Mouse (Mus musculus) fat pad, adult 2 months (tissue): ENCODE data around the gene Ythdc1.
"Not testable (repeated sequence)": the region's sequence is repeated elsewhere in the genome, so short reads cannot be mapped to it uniquely, and the experiment has no call there.

Experiments
- DNase-seq: peaks from one replicate; pipeline ENCODE4 v3.0.0-alpha.2; 2011; ENCODE audit warnings: low read depth, low spot score; ENCODE audit errors: extremely low read depth

Ythdc1 gene

DNA sequence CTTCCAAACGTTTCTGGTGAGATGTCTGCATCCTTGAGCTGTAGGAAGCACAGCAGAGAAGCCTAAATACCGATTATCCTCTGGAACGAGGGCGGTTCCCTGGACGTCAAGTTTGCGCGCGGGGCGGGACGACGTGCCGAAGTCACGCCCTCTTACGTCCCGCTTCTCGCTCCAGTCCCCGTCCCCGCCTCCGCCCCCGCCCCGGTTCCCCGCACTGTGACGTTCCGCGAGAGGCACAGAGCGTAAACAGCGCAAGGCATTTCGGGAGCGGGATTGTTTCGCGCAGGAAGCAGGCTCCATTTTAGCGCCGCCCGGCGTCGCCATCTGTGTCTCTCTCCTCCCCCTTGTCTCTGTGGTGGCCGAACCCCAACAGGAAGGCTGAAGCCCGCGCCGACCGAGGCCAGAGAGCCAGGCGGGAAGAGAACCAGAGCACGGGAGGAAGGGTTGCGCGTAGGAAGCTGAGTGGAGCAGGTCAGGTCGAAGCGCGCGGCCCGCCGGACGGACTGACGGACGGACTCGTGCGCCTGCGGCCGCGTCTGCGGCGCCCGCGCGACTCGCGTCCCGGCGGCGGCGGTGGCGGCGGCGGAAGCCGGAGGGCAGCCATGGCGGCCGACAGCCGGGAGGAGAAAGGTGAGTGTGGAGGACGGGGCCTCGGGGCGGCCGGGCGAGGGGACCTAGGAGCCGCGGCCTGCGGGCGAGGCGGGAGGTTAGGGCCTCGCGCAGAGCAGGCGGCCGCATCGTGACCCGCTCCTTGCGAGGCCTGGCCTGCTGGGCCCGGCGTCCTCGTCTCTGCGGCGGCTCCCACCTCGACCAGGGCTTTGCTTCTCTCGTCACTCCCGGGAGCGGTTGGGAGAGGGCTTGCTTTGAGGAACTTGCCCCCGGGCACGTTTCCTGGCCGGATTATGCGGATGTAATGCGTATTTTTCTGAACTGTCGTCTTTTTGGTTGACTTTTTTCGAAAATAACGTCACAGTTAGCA is at the start of gene Ythdc1:
TSS of gene Ythdc1 (plus strand) at position 260 of the 979 bp plus-strand sequence.
- peak; percentile 54 for DNase-seq

- no peak for DNase-seq
Observed at GRCm38 (mm10) chr5:86769015-86769658, 34.9 kb upstream of the Ythdc1 start.

DNA sequence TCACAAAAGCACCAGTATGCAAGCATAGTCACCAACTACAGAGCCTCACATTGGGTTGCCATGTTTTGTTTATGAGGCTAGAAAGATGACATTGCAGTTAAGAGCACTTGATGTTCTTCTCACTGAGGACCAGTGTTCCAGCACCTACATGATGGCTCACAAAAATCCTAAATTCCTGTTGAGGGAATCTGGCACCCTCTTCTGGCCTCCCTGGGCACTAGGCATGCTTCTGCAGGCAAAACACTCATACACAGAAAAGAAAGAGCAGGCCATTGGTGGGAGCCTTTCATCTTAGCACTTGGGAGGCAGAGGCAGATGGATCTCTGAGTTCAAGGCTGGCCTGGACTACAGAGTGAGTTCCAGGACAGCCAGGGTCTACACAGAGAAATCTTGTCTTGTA is 33.0 kb upstream of the Ythdc1 start:
- DNase-seq, result no peak

DNA sequence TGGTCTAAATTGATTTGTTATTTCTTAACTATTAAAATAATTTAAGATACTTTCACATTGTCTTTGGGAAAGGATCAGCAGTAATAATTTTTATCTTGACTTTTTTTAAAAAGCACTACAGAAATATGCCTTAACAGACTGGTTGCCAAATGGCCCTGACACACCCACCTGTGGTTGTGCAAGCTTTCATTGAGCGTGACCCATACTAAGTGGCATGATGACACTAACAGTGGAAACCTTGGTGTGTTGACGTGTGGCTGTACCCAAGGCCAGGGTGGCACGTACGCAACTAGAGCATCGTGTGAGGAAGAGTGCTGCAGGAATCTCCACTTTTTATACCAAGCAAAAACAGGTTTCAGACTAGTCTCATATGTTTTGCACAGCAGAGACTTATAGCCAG is 27.1 kb upstream of the Ythdc1 start:
- no peak for DNase-seq

GRCm38 (mm10) chr5:86778471-86778870 is 25.6 kb upstream of the Ythdc1 start:
- DNase-seq, result no peak

DNA sequence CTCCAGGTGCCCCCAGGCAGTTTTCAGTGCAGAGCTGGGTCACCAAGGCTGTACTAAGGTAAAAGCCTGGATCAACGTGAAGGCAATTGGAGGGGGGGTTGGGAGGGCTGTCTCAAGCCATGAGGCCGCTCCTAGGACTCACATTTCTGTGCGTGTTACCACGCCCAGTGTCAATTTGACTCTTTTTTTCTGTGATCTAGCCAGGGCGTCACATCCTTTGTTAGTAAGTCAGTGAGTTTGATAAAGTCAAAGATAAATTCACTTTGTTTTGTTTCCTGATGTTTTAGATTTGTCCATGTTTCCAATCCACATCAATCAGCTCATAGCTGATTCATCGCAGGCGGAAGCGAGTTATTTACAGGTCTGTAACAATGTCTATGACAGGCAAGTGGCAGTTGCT is 21.0 kb upstream of the Ythdc1 start:
- no peak for DNase-seq

- no peak for DNase-seq
Observed at GRCm38 (mm10) chr5:86784205-86784604, 19.8 kb upstream of the Ythdc1 start.

- DNase-seq, result no peak
Observed at GRCm38 (mm10) chr5:86786798-86787197, 17.2 kb upstream of the Ythdc1 start.

DNA sequence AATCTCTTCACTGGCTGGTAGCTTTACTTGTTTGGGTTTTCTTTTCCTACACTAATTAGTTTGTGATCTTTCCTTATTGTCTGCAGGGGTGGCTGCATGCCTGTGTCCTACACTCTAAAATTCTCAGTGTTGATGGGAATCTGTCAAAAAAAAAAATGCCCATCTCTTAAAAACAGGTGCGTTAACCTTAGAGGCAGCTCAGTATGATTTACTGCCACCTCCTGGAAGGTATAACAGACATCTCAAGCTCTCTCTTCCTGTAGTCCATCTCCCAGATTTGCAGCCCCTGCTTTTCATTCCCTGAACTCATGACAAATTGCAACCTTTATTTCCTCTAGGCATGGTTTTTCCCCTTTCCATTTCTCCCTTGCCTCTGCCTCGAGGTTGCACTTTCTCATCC is 14.1 kb upstream of the Ythdc1 start:
- no peak for DNase-seq

GRCm38 (mm10) chr5:86792249-86792648 is 11.8 kb upstream of the Ythdc1 start:
- DNase-seq, result no peak

GRCm38 (mm10) chr5:86792807-86793206 is 11.2 kb upstream of the Ythdc1 start:
- no peak for DNase-seq

GRCm38 (mm10) chr5:86816795-86817194 is 12.8 kb downstream of the Ythdc1 start:
- DNase-seq, result no peak

- not testable (repeated sequence) for DNase-seq
Observed at GRCm38 (mm10) chr5:86836378-86836777, 32.4 kb downstream of the Ythdc1 start.

GRCm38 (mm10) chr5:86838110-86838509 is 34.1 kb downstream of the Ythdc1 start:
- DNase-seq, result no peak

- no peak for DNase-seq
Observed at GRCm38 (mm10) chr5:86839472-86839871, 35.5 kb downstream of the Ythdc1 start.

DNA sequence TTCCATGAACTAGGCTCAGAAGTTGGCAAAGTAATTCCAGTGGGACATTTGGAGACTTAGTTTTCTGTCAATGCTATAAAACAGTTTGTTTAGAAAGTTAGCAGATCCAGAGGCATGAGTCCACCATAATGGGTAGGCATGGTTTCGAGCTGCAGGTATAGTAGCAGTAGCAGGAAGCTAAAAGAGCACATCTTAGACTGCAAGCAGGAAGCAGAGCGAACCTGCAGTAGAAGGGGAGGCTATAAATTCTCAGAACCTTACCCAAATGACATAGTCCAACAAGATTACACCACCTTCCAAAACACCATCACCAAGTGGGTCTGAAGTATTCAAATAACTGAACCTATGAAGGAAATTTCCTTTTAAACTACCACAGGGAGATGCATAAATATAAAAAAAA is 36.2 kb downstream of the Ythdc1 start:
- DNase-seq, result no peak

- not testable (repeated sequence) for DNase-seq
Observed at GRCm38 (mm10) chr5:86841261-86841660, 37.2 kb downstream of the Ythdc1 start.

DNA sequence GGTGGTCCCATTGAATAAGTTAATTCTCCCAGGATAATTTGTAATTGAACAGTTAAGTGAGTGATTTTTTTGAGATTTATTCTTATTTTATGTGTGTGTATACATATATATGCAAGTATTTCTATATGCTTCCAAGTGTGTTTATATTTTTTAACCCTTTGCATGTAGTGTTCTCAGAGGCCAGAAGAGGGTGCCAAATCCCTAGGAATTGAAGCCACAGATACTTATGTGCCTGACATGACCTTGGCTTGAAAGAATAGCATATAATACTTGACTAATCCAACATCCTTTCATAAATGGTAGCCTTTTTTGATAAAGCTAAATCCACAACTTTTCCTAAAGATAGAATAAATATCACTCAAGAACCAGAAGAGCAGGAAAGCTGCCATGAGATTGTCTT is 46.1 kb downstream of the Ythdc1 start:
- DNase-seq, result no peak

- no peak for DNase-seq
Observed at GRCm38 (mm10) chr5:86851658-86852057, 47.6 kb downstream of the Ythdc1 start.

- not testable (repeated sequence) for DNase-seq
Observed at GRCm38 (mm10) chr5:86856505-86856904, 52.5 kb downstream of the Ythdc1 start.

- no peak for DNase-seq
Observed at GRCm38 (mm10) chr5:86857682-86858081, 53.7 kb downstream of the Ythdc1 start.

DNA sequence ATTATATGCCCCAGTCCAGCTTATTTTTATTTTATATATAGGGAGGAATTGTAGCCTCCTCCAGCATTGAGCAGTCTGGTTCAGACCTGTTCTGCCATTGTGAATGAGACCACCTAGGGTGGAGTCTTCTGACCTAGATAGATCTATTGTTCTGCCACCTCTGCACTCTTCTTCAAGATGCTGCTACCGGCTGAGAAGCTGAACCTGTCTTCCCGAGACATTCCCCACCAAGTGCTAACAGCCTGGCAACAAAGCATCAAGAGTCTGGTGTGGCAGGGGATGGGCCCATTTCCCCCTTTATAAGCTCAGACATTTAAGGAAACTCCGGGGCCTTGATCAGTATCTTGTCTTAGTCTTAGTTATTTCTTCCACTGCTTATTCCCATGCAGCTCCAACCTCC is 54.3 kb downstream of the Ythdc1 start:
- no peak for DNase-seq
